Mouse (Mus musculus) forebrain, embryonic 11.5 days (tissue): ENCODE data around the gene Wrap53. TPM values are rescaled to one million over a fixed set of nuclear protein-coding genes. Genes with fewer than 3 reads are reported as not detected.

Experiments used
- ATAC-seq: fragments of 200-750 bp; cut with Nextera tagmentation; replicated peaks from 2 replicates; pipeline ENCODE4 v1.8.0; 2017; ENCODE audit warnings: moderate TSS enrichment; ENCODE audit not compliant: low FRiP score
- DNase-seq: peaks from one replicate; pipeline ENCODE4 v3.0.0-alpha.2; 2017; ENCODE audit warnings: low spot score
- H3K27ac ChIP-seq: fragments of 300-500 bp; sonication (generic); 2 replicates; pipeline ENCODE4 v1.5.1; 2014; ENCODE audit warnings: low read depth, low read length
- H3K27me3 ChIP-seq: fragments of 300-500 bp; sonication (generic); 2 replicates; pipeline ENCODE4 v1.6.1; 2014; ENCODE audit warnings: mild to moderate bottlenecking, low read length, mixed read lengths; ENCODE audit not compliant: control insufficient read depth, insufficient read depth
- H3K36me3 ChIP-seq: fragments of 300-500 bp; sonication (generic); 2 replicates; pipeline ENCODE4 v1.6.1; 2014; ENCODE audit warnings: mild to moderate bottlenecking, low read length, moderate library complexity, mixed read lengths; ENCODE audit not compliant: control insufficient read depth, insufficient read depth
- H3K4me1 ChIP-seq: fragments of 300-500 bp; sonication (generic); replicated peaks from 2 replicates; pipeline ENCODE4 v1.6.1; 2014; ENCODE audit warnings: low read length, mixed read lengths; ENCODE audit not compliant: control insufficient read depth, insufficient read depth
- H3K4me2 ChIP-seq: fragments of 300-500 bp; sonication (generic); 2 replicates; pipeline ENCODE4 v1.6.1; 2014; ENCODE audit warnings: low read depth, mild to moderate bottlenecking, low read length, moderate library complexity, mixed read lengths; ENCODE audit not compliant: severe bottlenecking
- H3K4me3 ChIP-seq: fragments of 300-500 bp; sonication (generic); 2 replicates; pipeline ENCODE4 v1.5.1; 2014; ENCODE audit warnings: low read depth, low read length
- H3K9ac ChIP-seq: fragments of 300-500 bp; sonication (generic); 2 replicates; pipeline ENCODE4 v1.6.1; 2014; ENCODE audit warnings: low read length
- H3K9me3 ChIP-seq: fragments of 300-500 bp; sonication (generic); 2 replicates; pipeline ENCODE4 v1.6.1; 2016; ENCODE audit warnings: low read length, mixed read lengths; ENCODE audit not compliant: control insufficient read depth
- WGBS: fragments of 180-500 bp; shearing (Covaris S2); extraction: QIAGEN DNeasy Blood & Tissue Kit; methylation state at CpG from one replicate; pipeline ENCODE4 v1.1.7; 2014; 5-methylcytosine and 5-hydroxymethylcytosine counted together
- polyA plus RNA-seq: library from polyadenylated mRNA; unstranded; fragments of >200 nt; fragmentation: Nextera tagmentation; extraction: Ambion mirVana; gene quantifications from 2 replicates; pipeline ENCODE4 v1.2.1, GENCODE M21; 2014

Gene Wrap53
- polyA plus RNA-seq, 1 experiment from 2014 or later, result 39.3 TPM

GRCm38 (mm10) chr11:69592799-69593198, 12.7 kb upstream of the Wrap53 start:
- no peak overlapping the region for H3K9ac ChIP-seq
- H3K27me3 ChIP-seq, result no peaks in the 10 kb centered on the region
- no peaks in the 10 kb centered on the region for H3K9me3 ChIP-seq
- ATAC-seq (no peak), DNase-seq (no peak)
- WGBS, result 92% methylated on average over 4 of the region's 4 CpGs
- no peak overlapping the region for H3K27ac ChIP-seq
- no peaks in the 10 kb centered on the region for H3K4me1 ChIP-seq
- H3K4me3 ChIP-seq, result no peak overlapping the region
- peaks cover 11% of the 10 kb centered on the region for H3K36me3 ChIP-seq
- H3K4me2 ChIP-seq, result no peak overlapping the region

DNA sequence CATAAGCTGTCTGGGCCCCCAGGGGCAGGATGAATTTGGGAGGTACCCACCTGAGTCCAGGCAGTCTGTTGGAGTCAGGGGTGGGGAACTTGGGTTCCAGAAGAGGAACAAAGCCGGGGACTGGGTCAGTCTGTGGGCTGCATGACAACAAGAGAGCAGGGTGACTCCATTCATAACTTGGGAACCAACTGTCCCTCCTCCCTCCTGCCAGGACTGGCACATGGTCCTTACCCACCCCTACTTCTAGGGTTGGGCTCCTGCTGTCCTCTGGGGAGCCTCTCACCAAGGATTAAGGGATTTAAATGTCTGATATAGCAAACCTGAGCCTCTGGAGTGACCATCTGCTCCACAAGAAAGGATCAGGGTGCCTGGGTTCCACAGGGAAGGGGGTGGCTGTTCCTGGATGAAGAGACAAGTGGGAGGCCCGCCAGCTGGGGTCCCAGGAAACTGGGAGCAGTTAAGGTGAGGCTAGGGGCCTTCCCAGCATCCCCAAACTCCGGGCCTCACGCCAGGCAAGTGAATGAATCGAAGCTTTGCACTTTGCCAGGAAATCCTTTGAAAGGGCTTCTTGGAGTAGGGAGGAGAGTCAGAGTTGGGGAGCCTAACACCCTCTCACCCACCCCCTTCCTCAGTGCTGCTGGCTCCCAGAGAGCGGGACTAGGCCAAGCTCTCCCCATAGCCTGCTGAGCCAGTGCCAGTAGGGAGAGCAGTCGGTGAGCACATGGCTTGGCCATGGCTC, 12.0 kb upstream of the Wrap53 start:
- Histone ChIP-seq H3K27me3 (no peaks in the 10 kb centered on the region), H3K4me1 (no peaks in the 10 kb centered on the region), H3K27ac (no peak overlapping the region), H3K9ac (no peak overlapping the region), H3K4me2 (no peak overlapping the region), H3K36me3 (peaks cover 11% of the 10 kb centered on the region), H3K4me3 (no peak overlapping the region), H3K9me3 (no peaks in the 10 kb centered on the region)
- 83% methylated on average over 7 of the region's 7 CpGs for WGBS
- ATAC-seq (no peak), DNase-seq (no peak)

- Histone ChIP-seq H3K4me2 (no peak overlapping the region), H3K27me3 (no peaks in the 10 kb centered on the region), H3K27ac (no peak overlapping the region), H3K4me3 (no peak overlapping the region), H3K9me3 (no peaks in the 10 kb centered on the region), H3K9ac (no peak overlapping the region), H3K4me1 (no peaks in the 10 kb centered on the region), H3K36me3 (peaks cover 11% of the 10 kb centered on the region)
- no peak for ATAC-seq
- no peak for DNase-seq
- WGBS, result 88% methylated on average over 3 of the region's 3 CpGs
These were observed 11.4 kb upstream of the Wrap53 start for GRCm38 (mm10) chr11:69591424-69591823.

GRCm38 (mm10) chr11:69590622-69591021, 10.6 kb upstream of the Wrap53 start:
- Histone ChIP-seq H3K27me3 (no peaks in the 10 kb centered on the region), H3K27ac (no peak overlapping the region), H3K9me3 (no peaks in the 10 kb centered on the region), H3K36me3 (peaks cover 11% of the 10 kb centered on the region), H3K4me2 (no peak overlapping the region), H3K9ac (no peak overlapping the region), H3K4me3 (no peak overlapping the region), H3K4me1 (no peaks in the 10 kb centered on the region)
- WGBS, result 94% methylated on average over 8 of the region's 8 CpGs
- DNase-seq (no peak), ATAC-seq (no peak)

DNA sequence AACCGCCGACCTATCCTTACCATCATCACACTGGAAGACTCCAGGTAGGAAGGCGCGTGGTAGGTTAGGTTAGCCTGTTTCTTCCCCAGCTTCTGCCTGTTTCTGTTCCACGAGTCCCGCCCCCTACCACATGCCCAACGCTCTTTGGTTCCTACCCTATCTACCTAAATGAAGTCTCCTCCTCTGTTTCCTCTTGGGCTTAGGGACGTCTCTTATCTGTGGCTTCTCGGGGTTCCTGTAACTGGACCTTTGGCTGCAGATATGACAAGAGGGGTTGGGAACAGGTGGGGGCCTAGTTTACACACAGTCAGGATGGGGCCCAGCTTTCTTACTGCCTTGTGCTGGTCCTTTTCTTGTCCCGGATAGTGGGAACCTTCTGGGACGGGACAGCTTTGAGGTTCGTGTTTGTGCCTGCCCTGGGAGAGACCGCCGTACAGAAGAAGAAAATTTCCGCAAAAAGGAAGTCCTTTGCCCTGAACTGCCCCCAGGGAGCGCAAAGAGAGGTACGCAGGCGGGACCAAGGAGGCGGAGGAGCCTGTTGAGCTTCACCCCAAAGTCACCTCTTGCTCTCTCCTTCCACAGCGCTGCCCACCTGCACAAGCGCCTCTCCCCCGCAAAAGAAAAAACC, 9.3 kb upstream of the Wrap53 start:
- Histone ChIP-seq H3K9ac (no peak overlapping the region), H3K9me3 (no peaks in the 10 kb centered on the region), H3K4me2 (no peak overlapping the region), H3K36me3 (peaks cover 11% of the 10 kb centered on the region), H3K4me3 (no peak overlapping the region), H3K4me1 (no peaks in the 10 kb centered on the region), H3K27ac (no peak overlapping the region), H3K27me3 (no peaks in the 10 kb centered on the region)
- ATAC-seq (no peak), DNase-seq (no peak)
- WGBS, result 91% methylated on average over 22 of the region's 22 CpGs

DNA sequence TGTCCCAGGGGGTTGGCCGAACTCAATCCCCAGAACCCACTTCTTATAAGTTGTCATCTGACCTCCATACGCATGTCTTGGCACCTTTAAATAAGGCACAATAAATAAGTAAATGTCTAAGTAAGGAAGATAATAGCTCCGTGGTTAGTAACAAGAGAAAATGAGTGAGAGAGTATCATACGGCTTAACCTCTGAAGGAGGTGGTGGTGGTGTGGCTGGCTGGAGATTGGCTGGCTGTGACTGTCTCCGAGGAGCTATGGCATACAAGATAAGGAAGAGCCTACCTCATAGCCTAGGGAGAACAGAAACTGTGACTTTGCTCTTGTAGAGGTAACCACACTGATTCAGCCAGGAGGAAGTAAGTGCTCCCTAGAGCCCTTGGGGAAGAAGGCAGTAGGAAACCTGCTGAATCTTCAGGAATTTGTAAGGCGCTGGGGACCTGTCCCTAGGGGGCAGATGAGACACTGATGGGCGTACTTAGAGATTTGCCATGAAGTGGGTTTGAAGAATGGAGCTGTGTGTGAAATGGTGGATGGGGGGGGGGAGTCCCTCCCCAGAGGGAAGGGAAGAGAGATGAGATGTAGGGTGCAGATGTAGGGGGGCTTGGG, 5.8 kb upstream of the Wrap53 start:
- Histone ChIP-seq H3K9me3 (no peaks in the 10 kb centered on the region), H3K4me3 (no peak overlapping the region), H3K9ac (no peak overlapping the region), H3K27me3 (no peaks in the 10 kb centered on the region), H3K36me3 (peaks cover 7% of the 10 kb centered on the region), H3K27ac (no peak overlapping the region), H3K4me1 (no peaks in the 10 kb centered on the region; the same call in 1 of the 2 replicates), H3K4me2 (no peak overlapping the region)
- DNase-seq (no peak), ATAC-seq (no peak)
- 89% methylated on average over 7 of the region's 7 CpGs for WGBS

DNA sequence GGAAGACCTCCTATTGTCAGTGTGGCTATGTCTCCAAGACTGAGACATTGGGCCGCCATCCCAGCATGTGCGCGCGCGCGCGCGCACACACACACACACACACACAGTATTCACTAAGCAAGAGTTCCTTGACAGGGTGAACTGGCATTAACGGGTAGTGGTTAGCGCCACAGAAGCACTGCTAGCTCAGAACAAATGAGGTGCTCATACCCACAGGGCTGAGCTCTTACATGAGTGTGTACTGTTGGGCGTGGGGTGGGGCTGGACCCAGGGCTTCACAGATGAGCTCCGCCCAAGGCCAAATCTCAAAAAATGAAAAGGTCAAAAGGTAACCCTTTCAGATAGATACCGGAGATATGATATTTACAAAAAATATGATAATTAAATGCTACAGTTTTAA, 4.9 kb upstream of the Wrap53 start:
- Histone ChIP-seq H3K36me3 (peaks cover 5% of the 10 kb centered on the region), H3K9ac (no peak overlapping the region), H3K4me2 (no peak overlapping the region), H3K27me3 (no peaks in the 10 kb centered on the region), H3K4me3 (no peak overlapping the region), H3K4me1 (no peaks in the 10 kb centered on the region; the same call in 1 of the 2 replicates), H3K27ac (no peak overlapping the region), H3K9me3 (no peaks in the 10 kb centered on the region)
- no peak for ATAC-seq
- WGBS, result 95% methylated on average over 13 of the region's 13 CpGs
- no peak for DNase-seq

DNA sequence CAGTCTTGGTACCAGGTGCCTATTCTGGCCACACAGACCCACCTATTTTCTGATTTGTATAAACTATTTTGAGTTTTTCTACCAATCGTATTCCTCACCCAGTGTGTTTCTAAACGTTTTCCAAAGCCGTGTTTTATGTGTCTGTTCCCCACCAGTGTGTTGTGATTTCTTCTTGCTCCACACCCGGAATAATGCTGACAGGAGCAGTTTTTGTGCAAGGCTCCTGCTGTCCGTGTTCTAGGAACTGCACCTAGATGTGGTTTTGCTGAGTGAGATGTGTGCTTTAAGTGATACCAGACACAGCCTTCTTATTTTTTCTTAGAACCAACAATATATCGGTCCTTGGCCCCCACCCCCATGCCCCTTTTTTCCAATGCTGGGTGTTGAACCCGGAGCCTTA, 4.0 kb upstream of the Wrap53 start:
- 92% methylated on average over 7 of the region's 7 CpGs for WGBS
- H3K36me3 ChIP-seq, result peaks cover under 1% of the 10 kb centered on the region; the same call in 1 of the 2 replicates
- H3K4me3 ChIP-seq, result no peak overlapping the region

More for the DNA sequence above, 4.0 kb upstream of the Wrap53 start:
- Histone ChIP-seq H3K27me3 (no peaks in the 10 kb centered on the region), H3K4me1 (no peaks in the 10 kb centered on the region; the same call in 1 of the 2 replicates), H3K4me2 (no peak overlapping the region), H3K9ac (no peak overlapping the region), H3K9me3 (no peaks in the 10 kb centered on the region), H3K27ac (no peak overlapping the region)
- ATAC-seq, result no peak
- DNase-seq, result no peak
